Mouse (Mus musculus): ENCODE results near the gene Atp1a2. TPM values are rescaled to one million over a fixed set of nuclear protein-coding genes. Genes with fewer than 3 reads are reported as not detected.
"Not testable (repeated sequence)": the region's sequence is repeated elsewhere in the genome, so short reads cannot be mapped to it uniquely, and the experiment has no call there.

Gene Atp1a2
- polyA plus RNA-seq, 1 experiment from 2014 or later, result 7.5 TPM

GRCm38 (mm10) chr1:172244645-172245044 is 53.2 kb downstream of the Atp1a2 start:
- not testable (repeated sequence) for H3K4me3 ChIP-seq (replicated peaks; ENCODE audit: low read length); H3K4me1 ChIP-seq (ENCODE audit: control insufficient read depth, insufficient read depth, low read length); H3K4me2 ChIP-seq (ENCODE audit: low read depth, low read length); H3K9me3 ChIP-seq (replicated peaks; ENCODE audit: control insufficient read depth, low read length); H3K9ac ChIP-seq (ENCODE audit: low read length); ATAC-seq (ENCODE audit: insufficient read depth, low FRiP score); H3K36me3 ChIP-seq (ENCODE audit: control insufficient read depth, insufficient read depth, low read length); H3K27me3 ChIP-seq (ENCODE audit: control insufficient read depth, insufficient read depth, low read length); H3K27ac ChIP-seq (ENCODE audit: low read length)
- WGBS, result 41% methylated on average over 23 of the region's 23 CpGs

GRCm38 (mm10) chr1:172243547-172244205 is 54.2 kb downstream of the Atp1a2 start:
- Histone ChIP-seq H3K9me3 (replicated peaks; ENCODE audit: control insufficient read depth, low read length) (no peaks in the 10 kb centered on the region), H3K36me3 (ENCODE audit: control insufficient read depth, insufficient read depth, low read length) (no peaks in the 10 kb centered on the region), H3K9ac (ENCODE audit: low read length) (no peak overlapping the region), H3K4me3 (replicated peaks; ENCODE audit: low read length) (no peak overlapping the region), H3K27ac (ENCODE audit: low read length) (no peak overlapping the region), H3K4me1 (ENCODE audit: control insufficient read depth, insufficient read depth, low read length) (no peaks in the 10 kb centered on the region), H3K4me2 (ENCODE audit: low read depth, low read length) (no peak overlapping the region), H3K27me3 (ENCODE audit: control insufficient read depth, insufficient read depth, low read length) (peaks cover 4% of the 10 kb centered on the region; the same call in 1 of the 2 replicates)
- ATAC-seq (ENCODE audit: insufficient read depth, low FRiP score), result no peak
- WGBS, result 30% methylated on average over 16 of the region's 16 CpGs

- no peaks in the 10 kb centered on the region for H3K4me1 ChIP-seq (ENCODE audit: control insufficient read depth, insufficient read depth, low read length)
- H3K9ac ChIP-seq (ENCODE audit: low read length), result no peak overlapping the region
- H3K9me3 ChIP-seq (replicated peaks; ENCODE audit: control insufficient read depth, low read length), result no peaks in the 10 kb centered on the region
- H3K4me2 ChIP-seq (ENCODE audit: low read depth, low read length), result no peak overlapping the region
- H3K27me3 ChIP-seq (ENCODE audit: control insufficient read depth, insufficient read depth, low read length), result peaks cover 4% of the 10 kb centered on the region; the same call in 1 of the 2 replicates
- no peak for ATAC-seq (ENCODE audit: insufficient read depth, low FRiP score)
- WGBS, result 54% methylated on average over 2 of the region's 2 CpGs
- H3K36me3 ChIP-seq (ENCODE audit: control insufficient read depth, insufficient read depth, low read length), result no peaks in the 10 kb centered on the region
- H3K27ac ChIP-seq (ENCODE audit: low read length), result no peak overlapping the region
- no peak overlapping the region for H3K4me3 ChIP-seq (replicated peaks; ENCODE audit: low read length)
These were observed 55.5 kb downstream of the Atp1a2 start for GRCm38 (mm10) chr1:172242401-172242800.

- H3K4me3 ChIP-seq (replicated peaks; ENCODE audit: low read length), result no peak overlapping the region
- peaks cover 4% of the 10 kb centered on the region; the same call in 1 of the 2 replicates for H3K27me3 ChIP-seq (ENCODE audit: control insufficient read depth, insufficient read depth, low read length)
- 67% methylated on average over 6 of the region's 6 CpGs for WGBS
- no peak overlapping the region for H3K9ac ChIP-seq (ENCODE audit: low read length)
- no peaks in the 10 kb centered on the region for H3K4me1 ChIP-seq (ENCODE audit: control insufficient read depth, insufficient read depth, low read length)
- ATAC-seq (ENCODE audit: insufficient read depth, low FRiP score), result no peak
- no peak overlapping the region for H3K4me2 ChIP-seq (ENCODE audit: low read depth, low read length)
- no peaks in the 10 kb centered on the region for H3K9me3 ChIP-seq (replicated peaks; ENCODE audit: control insufficient read depth, low read length)
- no peak overlapping the region for H3K27ac ChIP-seq (ENCODE audit: low read length)
- H3K36me3 ChIP-seq (ENCODE audit: control insufficient read depth, insufficient read depth, low read length), result no peaks in the 10 kb centered on the region
These were observed 56.7 kb downstream of the Atp1a2 start for GRCm38 (mm10) chr1:172240945-172241708.

- H3K9ac ChIP-seq (ENCODE audit: low read length), result no peak overlapping the region
- H3K36me3 ChIP-seq (ENCODE audit: control insufficient read depth, insufficient read depth, low read length), result no peaks in the 10 kb centered on the region
- no peak for ATAC-seq (ENCODE audit: insufficient read depth, low FRiP score)
- H3K27ac ChIP-seq (ENCODE audit: low read length), result no peak overlapping the region
- no peaks in the 10 kb centered on the region for H3K4me1 ChIP-seq (ENCODE audit: control insufficient read depth, insufficient read depth, low read length)
- no peaks in the 10 kb centered on the region for H3K9me3 ChIP-seq (replicated peaks; ENCODE audit: control insufficient read depth, low read length)
- H3K27me3 ChIP-seq (ENCODE audit: control insufficient read depth, insufficient read depth, low read length), result no peaks in the 10 kb centered on the region
- H3K4me3 ChIP-seq (replicated peaks; ENCODE audit: low read length), result no peak overlapping the region
- WGBS, result 83% methylated on average over 1 of the region's 1 CpGs
- H3K4me2 ChIP-seq (ENCODE audit: low read depth, low read length), result no peak overlapping the region
These were observed 68.6 kb downstream of the Atp1a2 start for GRCm38 (mm10) chr1:172229215-172229614.

- Histone ChIP-seq H3K27me3 (ENCODE audit: control insufficient read depth, insufficient read depth, low read length) (no peaks in the 10 kb centered on the region), H3K27ac (ENCODE audit: low read length) (no peak overlapping the region), H3K4me2 (ENCODE audit: low read depth, low read length) (no peak overlapping the region), H3K36me3 (ENCODE audit: control insufficient read depth, insufficient read depth, low read length) (no peaks in the 10 kb centered on the region), H3K4me1 (ENCODE audit: control insufficient read depth, insufficient read depth, low read length) (no peaks in the 10 kb centered on the region), H3K9ac (ENCODE audit: low read length) (no peak overlapping the region), H3K4me3 (replicated peaks; ENCODE audit: low read length) (no peak overlapping the region), H3K9me3 (replicated peaks; ENCODE audit: control insufficient read depth, low read length) (no peaks in the 10 kb centered on the region)
- ATAC-seq (ENCODE audit: insufficient read depth, low FRiP score), result no peak
- 73% methylated on average over 2 of the region's 2 CpGs for WGBS
These were observed 69.7 kb downstream of the Atp1a2 start for GRCm38 (mm10) chr1:172228209-172228608.

Other genes starting within 250 kb of the Atp1a2 start
- gene Nhlh1, start 240.5 kb downstream of the Atp1a2 start, polyA plus RNA-seq (2015; fragmentation: Nextera tagmentation; extraction: Ambion mirVana), result not detected in 2 replicates
- 238 and 260 TPM in 2 replicates for gene Copa, start 215.5 kb downstream of the Atp1a2 start, polyA plus RNA-seq (2015; fragmentation: Nextera tagmentation; extraction: Ambion mirVana)
- gene Ncstn, start 215.3 kb downstream of the Atp1a2 start, polyA plus RNA-seq (2015; fragmentation: Nextera tagmentation; extraction: Ambion mirVana), result 132 and 145 TPM in 2 replicates
- 123 and 129 TPM in 2 replicates for gene Pex19, start 171.3 kb downstream of the Atp1a2 start, polyA plus RNA-seq (2015; fragmentation: Nextera tagmentation; extraction: Ambion mirVana)
- gene Dcaf8, start 150.0 kb downstream of the Atp1a2 start, polyA plus RNA-seq (2015; fragmentation: Nextera tagmentation; extraction: Ambion mirVana), result 120 and 123 TPM in 2 replicates
- 131 and 148 TPM in 2 replicates for gene Pea15a, start 91.3 kb downstream of the Atp1a2 start, polyA plus RNA-seq (2015; fragmentation: Nextera tagmentation; extraction: Ambion mirVana)
- 26.1 and 53.9 TPM in 2 replicates for gene Casq1, start 78.2 kb downstream of the Atp1a2 start, polyA plus RNA-seq (2015; fragmentation: Nextera tagmentation; extraction: Ambion mirVana)
- 0.04 TPM in 1 of 2 replicates, not detected in the other for gene Atp1a4, start 39.6 kb downstream of the Atp1a2 start, polyA plus RNA-seq (2015; fragmentation: Nextera tagmentation; extraction: Ambion mirVana)
- 27.8 and 35.0 TPM in 2 replicates for gene Igsf8, start 36.4 kb downstream of the Atp1a2 start, polyA plus RNA-seq (2015; fragmentation: Nextera tagmentation; extraction: Ambion mirVana)
- 0.07 TPM in 1 of 2 replicates, not detected in the other for gene Kcnj9, start 31.3 kb upstream of the Atp1a2 start, polyA plus RNA-seq (2015; fragmentation: Nextera tagmentation; extraction: Ambion mirVana)
- gene Kcnj10, start 43.1 kb upstream of the Atp1a2 start, polyA plus RNA-seq (2015; fragmentation: Nextera tagmentation; extraction: Ambion mirVana), result 0.07 and 0.19 TPM in 2 replicates
- gene Pigm, start 78.5 kb upstream of the Atp1a2 start, polyA plus RNA-seq (2015; fragmentation: Nextera tagmentation; extraction: Ambion mirVana), result 6.1 and 6.4 TPM in 2 replicates
- gene Slamf9, start 177.3 kb upstream of the Atp1a2 start, polyA plus RNA-seq (2015; fragmentation: Nextera tagmentation; extraction: Ambion mirVana), result 0.59 and 0.91 TPM in 2 replicates
- 51.6 and 55.3 TPM in 2 replicates for gene Igsf9, start 183.7 kb upstream of the Atp1a2 start, polyA plus RNA-seq (2015; fragmentation: Nextera tagmentation; extraction: Ambion mirVana)
- gene Tagln2, start 202.0 kb upstream of the Atp1a2 start, polyA plus RNA-seq (2015; fragmentation: Nextera tagmentation; extraction: Ambion mirVana), result 377 and 446 TPM in 2 replicates
- 2.6 and 3.1 TPM in 2 replicates for gene Cfap45, start 222.7 kb upstream of the Atp1a2 start, polyA plus RNA-seq (2015; fragmentation: Nextera tagmentation; extraction: Ambion mirVana)